Mouse (Mus musculus): ENCODE measurements around the gene Rbak. TPM values are rescaled to one million over a fixed set of nuclear protein-coding genes. Genes with fewer than 3 reads are reported as not detected.
"Not testable (repeated sequence)": the region's sequence is repeated elsewhere in the genome, so short reads cannot be mapped to it uniquely, and the experiment has no call there.

The Rbak gene
- polyA plus RNA-seq, 1 experiment from 2014 or later: 13.3 TPM

DNA sequence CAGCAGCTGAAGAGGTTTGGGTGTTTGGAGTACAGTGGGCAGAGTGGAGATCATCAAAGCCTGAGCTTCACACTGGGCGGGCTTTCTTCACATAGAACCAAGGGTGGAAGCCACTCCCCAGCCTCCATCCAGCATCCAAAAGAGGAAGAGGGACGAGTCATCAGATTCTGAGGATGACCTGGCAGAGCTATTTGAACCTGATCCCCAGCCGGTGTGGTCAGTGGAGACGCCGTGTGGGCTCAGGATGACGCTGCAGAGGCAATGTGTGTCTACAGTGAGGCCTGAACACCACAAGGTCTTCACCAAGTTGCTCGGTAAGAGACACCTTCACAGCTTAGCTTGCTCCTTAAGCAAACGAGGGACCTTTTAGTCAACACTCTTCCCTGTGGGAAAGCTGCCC lies 14.2 kb upstream of the Rbak start:
- 63% methylated on average over 8 of the region's 8 CpGs for WGBS
- not testable (repeated sequence) for H3K9me3 ChIP-seq (ENCODE audit: control insufficient read depth, low read length)

DNA sequence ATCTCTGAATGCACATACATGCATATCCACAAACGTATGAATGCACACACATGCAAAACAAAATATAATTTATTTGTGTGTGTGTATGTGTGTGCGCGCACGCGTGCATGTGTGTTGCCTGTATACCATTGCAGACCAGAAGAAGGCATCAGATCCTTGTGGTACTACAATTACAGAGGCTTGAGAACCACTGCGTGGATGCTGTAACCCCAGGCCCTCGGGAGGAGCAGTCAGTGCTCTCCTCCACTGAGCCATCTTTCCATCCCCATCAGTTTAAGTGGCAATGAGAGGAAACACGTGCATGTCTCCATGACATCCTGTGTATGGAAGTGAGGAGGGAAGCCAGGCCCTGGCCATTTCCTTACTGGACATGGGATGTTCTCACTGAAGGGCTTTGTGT lies 12.2 kb upstream of the Rbak start:
- Histone ChIP-seq H3K36me3 (ENCODE audit: control insufficient read depth, insufficient read depth, low read length) (no peaks in the 10 kb centered on the region), H3K27me3 (ENCODE audit: control insufficient read depth, insufficient read depth, low read length) (no peaks in the 10 kb centered on the region), H3K9ac (ENCODE audit: low read length) (no peak overlapping the region), H3K4me1 (ENCODE audit: control insufficient read depth, insufficient read depth, low read length) (no peaks in the 10 kb centered on the region), H3K27ac (replicated peaks; ENCODE audit: low read depth, low read length) (no peak overlapping the region), H3K4me3 (ENCODE audit: low read depth, low read length) (no peak overlapping the region), H3K9me3 (ENCODE audit: control insufficient read depth, low read length) (no peaks in the 10 kb centered on the region), H3K4me2 (ENCODE audit: low read depth, severe bottlenecking) (no peak overlapping the region)
- WGBS: 85% methylated on average over 8 of the region's 8 CpGs
- DNase-seq (ENCODE audit: low spot score): no peak
- ATAC-seq (ENCODE audit: insufficient number of reproducible peaks, low FRiP score, low TSS enrichment, low read depth): no peak

More for the DNA sequence above, 14.2 kb upstream of the Rbak start:
- ATAC-seq (ENCODE audit: insufficient number of reproducible peaks, low FRiP score, low TSS enrichment, low read depth); H3K4me1 ChIP-seq (ENCODE audit: control insufficient read depth, insufficient read depth, low read length); H3K36me3 ChIP-seq (ENCODE audit: control insufficient read depth, insufficient read depth, low read length); H3K27ac ChIP-seq (replicated peaks; ENCODE audit: low read depth, low read length); H3K4me3 ChIP-seq (ENCODE audit: low read depth, low read length); H3K4me2 ChIP-seq (ENCODE audit: low read depth, severe bottlenecking); H3K27me3 ChIP-seq (ENCODE audit: control insufficient read depth, insufficient read depth, low read length); DNase-seq (ENCODE audit: low spot score); H3K9ac ChIP-seq (ENCODE audit: low read length): not testable (repeated sequence)

DNA sequence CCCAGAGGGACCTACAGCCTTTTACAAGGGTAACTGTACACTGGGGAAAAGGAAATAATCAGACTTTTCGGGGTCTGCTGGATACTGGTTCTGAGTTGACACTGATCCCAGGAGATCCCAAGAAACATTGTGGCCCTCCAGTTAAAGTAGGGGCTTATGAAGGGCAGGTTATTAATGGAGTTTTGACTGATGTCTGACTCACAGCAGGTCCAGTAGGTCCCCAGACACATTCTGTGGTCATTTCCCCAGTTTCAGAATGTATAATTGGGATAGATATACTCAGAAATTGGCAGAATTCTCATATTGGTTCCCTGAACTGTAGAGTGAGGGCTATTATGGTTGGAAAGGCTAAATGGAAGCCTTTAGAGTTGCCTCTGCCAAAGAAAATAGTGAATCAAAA lies 7.4 kb upstream of the Rbak start:
- no CpG with 5 or more reads among the region's 1 CpGs for WGBS

DNA sequence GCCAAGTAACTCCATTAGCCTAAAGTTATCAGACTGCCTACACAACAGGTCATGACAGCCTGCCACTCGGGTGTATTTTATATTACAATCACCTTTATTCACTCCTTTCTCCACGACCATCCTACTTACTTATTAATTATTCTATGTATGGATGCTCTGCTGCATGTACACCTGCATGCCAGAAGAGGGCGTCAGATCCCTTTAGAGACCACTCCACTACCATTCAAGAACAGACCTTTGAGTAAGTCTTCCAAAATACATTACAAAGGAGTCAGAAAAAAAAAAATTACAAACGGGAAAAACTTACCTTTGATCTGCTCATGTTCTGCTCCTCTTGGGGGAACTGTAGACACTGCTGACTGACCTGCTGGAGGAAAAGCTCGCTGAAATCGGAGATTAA lies 1.4 kb downstream of the Rbak start:
- Histone ChIP-seq H3K4me3 (ENCODE audit: low read depth, low read length) (no peak overlapping the region), H3K36me3 (ENCODE audit: control insufficient read depth, insufficient read depth, low read length) (peaks cover 24% of the 10 kb centered on the region; the same call in 1 of the 2 replicates), H3K9ac (ENCODE audit: low read length) (no peak overlapping the region), H3K4me1 (ENCODE audit: control insufficient read depth, insufficient read depth, low read length) (peaks cover 8% of the 10 kb centered on the region; the same call in 1 of the 2 replicates), H3K27ac (replicated peaks; ENCODE audit: low read depth, low read length) (no peak overlapping the region), H3K27me3 (ENCODE audit: control insufficient read depth, insufficient read depth, low read length) (no peaks in the 10 kb centered on the region), H3K9me3 (ENCODE audit: control insufficient read depth, low read length) (no peaks in the 10 kb centered on the region), H3K4me2 (ENCODE audit: low read depth, severe bottlenecking) (peak overlapping the region; percentile 76)
- ATAC-seq (ENCODE audit: insufficient number of reproducible peaks, low FRiP score, low TSS enrichment, low read depth) (no peak), DNase-seq (ENCODE audit: low spot score) (no peak)
- 46% methylated on average over 6 of the region's 6 CpGs for WGBS

More for the DNA sequence above, 7.4 kb upstream of the Rbak start:
- H3K27me3 ChIP-seq (ENCODE audit: control insufficient read depth, insufficient read depth, low read length); H3K9me3 ChIP-seq (ENCODE audit: control insufficient read depth, low read length); H3K9ac ChIP-seq (ENCODE audit: low read length); H3K4me2 ChIP-seq (ENCODE audit: low read depth, severe bottlenecking); H3K4me1 ChIP-seq (ENCODE audit: control insufficient read depth, insufficient read depth, low read length); H3K36me3 ChIP-seq (ENCODE audit: control insufficient read depth, insufficient read depth, low read length); DNase-seq (ENCODE audit: low spot score); ATAC-seq (ENCODE audit: insufficient number of reproducible peaks, low FRiP score, low TSS enrichment, low read depth); H3K27ac ChIP-seq (replicated peaks; ENCODE audit: low read depth, low read length); H3K4me3 ChIP-seq (ENCODE audit: low read depth, low read length): not testable (repeated sequence)

DNA sequence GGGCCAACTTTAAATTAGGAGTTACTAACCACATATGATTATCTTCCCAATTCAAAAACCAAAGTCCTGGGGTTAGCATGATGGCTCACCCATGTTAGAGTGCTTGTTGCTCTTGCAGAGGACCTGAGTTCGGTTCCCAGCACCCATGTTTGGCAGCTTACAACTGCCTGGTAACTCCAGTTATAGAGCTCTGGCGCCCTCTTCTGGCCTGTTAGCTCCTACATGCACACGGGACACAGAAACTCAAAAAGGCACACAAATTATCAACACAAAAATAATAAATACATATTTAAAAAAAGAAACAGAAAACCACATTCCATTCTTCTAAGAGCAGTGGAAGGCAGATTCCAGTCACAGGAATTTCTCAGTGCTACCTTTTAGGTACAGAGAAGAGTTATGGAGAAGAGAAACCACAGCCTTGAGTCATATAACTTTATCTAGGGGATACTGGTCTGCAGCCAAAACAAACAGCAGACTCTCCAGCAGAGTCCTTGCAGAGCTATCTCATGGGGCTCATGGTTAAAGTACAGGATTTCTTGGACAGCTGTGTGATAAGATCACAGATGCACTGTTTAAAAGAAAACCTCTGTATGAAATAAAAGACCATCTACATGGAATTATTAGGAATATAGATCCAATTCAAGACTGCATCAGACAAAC lies 2.9 kb downstream of the Rbak start:
- Histone ChIP-seq H3K27me3 (ENCODE audit: control insufficient read depth, insufficient read depth, low read length) (no peaks in the 10 kb centered on the region), H3K9me3 (ENCODE audit: control insufficient read depth, low read length) (no peaks in the 10 kb centered on the region), H3K27ac (replicated peaks; ENCODE audit: low read depth, low read length) (no peak overlapping the region), H3K4me3 (ENCODE audit: low read depth, low read length) (no peak overlapping the region), H3K36me3 (ENCODE audit: control insufficient read depth, insufficient read depth, low read length) (peaks cover 34% of the 10 kb centered on the region), H3K4me1 (ENCODE audit: control insufficient read depth, insufficient read depth, low read length) (peaks cover 8% of the 10 kb centered on the region; the same call in 1 of the 2 replicates), H3K9ac (ENCODE audit: low read length) (no peak overlapping the region), H3K4me2 (ENCODE audit: low read depth, severe bottlenecking) (no peak overlapping the region)
- 83% methylated on average over 3 of the region's 3 CpGs for WGBS
- ATAC-seq (ENCODE audit: insufficient number of reproducible peaks, low FRiP score, low TSS enrichment, low read depth): no peak
- DNase-seq (ENCODE audit: low spot score): no peak

DNA sequence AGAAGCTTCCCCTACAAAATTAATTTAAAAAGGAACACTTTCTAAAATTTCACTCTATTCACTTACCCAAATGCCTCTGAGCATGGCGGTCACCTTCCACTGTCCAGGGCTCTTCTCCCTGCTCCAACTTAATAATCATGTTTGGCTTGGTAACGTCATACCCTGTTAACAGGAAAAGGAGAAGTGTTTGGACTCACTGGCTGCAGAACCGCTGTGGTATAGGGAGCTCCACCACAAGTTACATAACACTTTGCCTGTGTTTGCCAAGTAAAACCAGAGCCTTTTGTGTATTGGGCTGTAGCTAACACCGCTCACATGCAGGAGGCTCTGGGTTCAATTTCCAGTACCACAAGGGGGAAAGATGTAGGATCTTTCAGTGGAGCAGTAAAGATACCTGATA lies 4.6 kb downstream of the Rbak start:
- Histone ChIP-seq H3K27me3 (ENCODE audit: control insufficient read depth, insufficient read depth, low read length) (no peaks in the 10 kb centered on the region), H3K9me3 (ENCODE audit: control insufficient read depth, low read length) (no peaks in the 10 kb centered on the region), H3K4me3 (ENCODE audit: low read depth, low read length) (no peak overlapping the region), H3K9ac (ENCODE audit: low read length) (no peak overlapping the region), H3K27ac (replicated peaks; ENCODE audit: low read depth, low read length) (no peak overlapping the region), H3K4me2 (ENCODE audit: low read depth, severe bottlenecking) (no peak overlapping the region), H3K4me1 (ENCODE audit: control insufficient read depth, insufficient read depth, low read length) (peaks cover 8% of the 10 kb centered on the region; the same call in 1 of the 2 replicates), H3K36me3 (ENCODE audit: control insufficient read depth, insufficient read depth, low read length) (peaks cover 41% of the 10 kb centered on the region)
- DNase-seq (ENCODE audit: low spot score) (no peak), ATAC-seq (ENCODE audit: insufficient number of reproducible peaks, low FRiP score, low TSS enrichment, low read depth) (no peak)
- 91% methylated on average over 4 of the region's 4 CpGs for WGBS

DNA sequence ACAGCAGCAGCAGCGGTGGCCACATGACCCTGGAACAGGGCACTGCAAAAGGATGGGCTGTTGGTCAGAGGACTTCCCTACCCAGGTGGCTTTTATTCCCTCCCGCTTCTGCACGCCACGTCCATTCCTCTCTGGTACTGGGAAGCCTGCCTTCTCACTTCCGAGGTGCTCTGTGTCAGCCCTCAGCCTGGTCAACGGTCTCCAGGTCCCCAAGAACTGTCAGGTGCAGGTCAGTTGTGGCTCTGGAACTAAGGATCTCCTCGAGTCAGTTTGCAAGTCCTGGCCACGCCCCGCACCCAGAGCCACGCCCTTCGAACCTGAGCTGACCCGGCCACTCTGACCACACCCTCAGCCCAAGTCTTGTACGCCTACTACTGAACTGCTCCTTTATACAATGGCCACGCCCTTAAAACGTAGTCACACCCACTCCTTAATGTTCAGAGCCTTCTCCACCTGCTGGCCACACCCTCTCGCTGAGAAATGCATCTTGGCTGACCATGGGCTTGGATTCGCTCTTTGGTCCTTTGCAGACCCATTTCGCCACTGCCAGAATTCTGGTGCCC lies 15.0 kb downstream of the Rbak start:
- Histone ChIP-seq H3K36me3 (ENCODE audit: control insufficient read depth, insufficient read depth, low read length) (no peaks in the 10 kb centered on the region), H3K4me2 (ENCODE audit: low read depth, severe bottlenecking) (no peak overlapping the region), H3K27me3 (ENCODE audit: control insufficient read depth, insufficient read depth, low read length) (no peaks in the 10 kb centered on the region), H3K9ac (ENCODE audit: low read length) (no peak overlapping the region), H3K27ac (replicated peaks; ENCODE audit: low read depth, low read length) (no peak overlapping the region), H3K4me1 (ENCODE audit: control insufficient read depth, insufficient read depth, low read length) (no peaks in the 10 kb centered on the region), H3K4me3 (ENCODE audit: low read depth, low read length) (no peak overlapping the region), H3K9me3 (ENCODE audit: control insufficient read depth, low read length) (no peaks in the 10 kb centered on the region)
- WGBS: 12% methylated on average over 18 of the region's 18 CpGs
- ATAC-seq (ENCODE audit: insufficient number of reproducible peaks, low FRiP score, low TSS enrichment, low read depth) (no peak), DNase-seq (ENCODE audit: low spot score) (peak; percentile 30)

DNA sequence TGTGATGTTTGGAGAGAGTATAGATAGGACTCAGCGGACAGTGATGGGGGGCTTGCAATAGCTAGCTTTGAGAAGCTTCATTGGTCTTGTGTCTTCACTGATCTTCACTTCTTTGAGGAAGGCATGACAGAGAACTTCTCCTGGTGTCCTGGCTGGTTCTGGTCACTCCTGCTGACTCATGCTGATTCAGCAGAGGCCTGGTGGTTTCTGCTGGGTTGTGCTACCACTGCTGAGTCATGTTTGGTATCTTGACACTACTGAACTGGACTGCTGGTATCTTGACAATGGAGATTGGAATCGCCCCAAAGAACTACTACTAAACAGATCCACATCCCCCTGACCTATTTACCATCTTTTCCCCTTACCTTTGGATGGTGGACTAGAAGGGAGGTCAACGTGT lies 25.0 kb downstream of the Rbak start:
- no peak overlapping the region for H3K4me3 ChIP-seq (ENCODE audit: low read depth, low read length)
- no peaks in the 10 kb centered on the region for H3K4me1 ChIP-seq (ENCODE audit: control insufficient read depth, insufficient read depth, low read length)
- no peak overlapping the region for H3K4me2 ChIP-seq (ENCODE audit: low read depth, severe bottlenecking)
- WGBS: 90% methylated on average over 3 of the region's 3 CpGs
- no peak for ATAC-seq (ENCODE audit: insufficient number of reproducible peaks, low FRiP score, low TSS enrichment, low read depth)
- H3K27me3 ChIP-seq (ENCODE audit: control insufficient read depth, insufficient read depth, low read length): peaks cover 27% of the 10 kb centered on the region
- H3K9me3 ChIP-seq (ENCODE audit: control insufficient read depth, low read length): no peaks in the 10 kb centered on the region; the same call in 1 of the 2 replicates
- no peak overlapping the region for H3K27ac ChIP-seq (replicated peaks; ENCODE audit: low read depth, low read length)
- H3K9ac ChIP-seq (ENCODE audit: low read length): no peak overlapping the region
- DNase-seq (ENCODE audit: low spot score): no peak
- no peaks in the 10 kb centered on the region for H3K36me3 ChIP-seq (ENCODE audit: control insufficient read depth, insufficient read depth, low read length)
